Mouse (Mus musculus) midbrain, embryonic 15.5 days (tissue): ENCODE results near the gene Dot1l. TPM values are rescaled to one million over a fixed set of nuclear protein-coding genes. Genes with fewer than 3 reads are reported as not detected.
"Not testable (repeated sequence)": the region's sequence is repeated elsewhere in the genome, so short reads cannot be mapped to it uniquely, and the experiment has no call there.

Experiments
- ATAC-seq: fragments of 200-750 bp; cut with Nextera tagmentation; replicated peaks from 2 replicates; pipeline ENCODE4 v1.8.0; 2017; ENCODE audit warnings: moderate TSS enrichment
- H3K27ac ChIP-seq: fragments of 300-500 bp; sonication (generic); 2 replicates; pipeline ENCODE4 v1.5.1; 2015; ENCODE audit warnings: mild to moderate bottlenecking, inconsistent platforms
- H3K27me3 ChIP-seq: fragments of 300-500 bp; sonication (generic); replicated peaks from 2 replicates; pipeline ENCODE4 v1.6.1; 2015; ENCODE audit warnings: inconsistent platforms
- H3K36me3 ChIP-seq: fragments of 300-500 bp; sonication (generic); replicated peaks from 2 replicates; pipeline ENCODE4 v1.6.1; 2015; ENCODE audit warnings: inconsistent platforms
- H3K4me1 ChIP-seq: fragments of 300-500 bp; sonication (generic); 2 replicates; pipeline ENCODE4 v1.6.1; 2015; ENCODE audit warnings: inconsistent platforms
- H3K4me2 ChIP-seq: fragments of 300-500 bp; sonication (generic); 2 replicates; pipeline ENCODE4 v1.6.1; 2015; ENCODE audit warnings: inconsistent platforms, mild to moderate bottlenecking, moderate library complexity
- H3K4me3 ChIP-seq: fragments of 300-500 bp; sonication (generic); 2 replicates; pipeline ENCODE4 v1.5.1; 2015; ENCODE audit warnings: mild to moderate bottlenecking, inconsistent platforms
- H3K9ac ChIP-seq: fragments of 300-500 bp; sonication (generic); 2 replicates; pipeline ENCODE4 v1.6.1; 2015; ENCODE audit warnings: mild to moderate bottlenecking, inconsistent platforms
- H3K9me3 ChIP-seq: fragments of 300-500 bp; sonication (generic); 2 replicates; pipeline ENCODE4 v1.6.1; 2016; ENCODE audit warnings: inconsistent platforms
- WGBS: fragments of 180-500 bp; shearing (Covaris S2); methylation state at CpG from one replicate; pipeline ENCODE4 v1.1.7; 2015; ENCODE audit warnings: mixed read lengths; 5-methylcytosine and 5-hydroxymethylcytosine counted together
- polyA plus RNA-seq: library from polyadenylated mRNA; unstranded; fragments of >200 nt; fragmentation: Nextera tagmentation; extraction: Ambion mirVana; gene quantifications from 2 replicates; pipeline ENCODE4 v1.2.1, GENCODE M21; 2015

Dot1l gene
- polyA plus RNA-seq, 1 experiment from 2014 or later, result 25.9 TPM

- Histone ChIP-seq H3K9ac (no peak overlapping the region), H3K36me3 (no peaks in the 10 kb centered on the region), H3K27me3 (no peaks in the 10 kb centered on the region), H3K4me2 (no peak overlapping the region), H3K4me3 (no peak overlapping the region), H3K9me3 (no peaks in the 10 kb centered on the region), H3K27ac (no peak overlapping the region), H3K4me1 (no peaks in the 10 kb centered on the region)
- ATAC-seq, result no peak
- WGBS, result 47% methylated on average over 3 of the region's 3 CpGs
These were observed 64.4 kb downstream of the Dot1l start for GRCm38 (mm10) chr10:80819406-80819805.

GRCm38 (mm10) chr10:80821991-80822390, 67.0 kb downstream of the Dot1l start:
- no peak for ATAC-seq
- 38% methylated on average over 2 of the region's 2 CpGs for WGBS

GRCm38 (mm10) chr10:80822528-80822927, 67.5 kb downstream of the Dot1l start:
- 90% methylated on average over 5 of the region's 5 CpGs for WGBS
- H3K36me3 ChIP-seq, result no peaks in the 10 kb centered on the region
- no peaks in the 10 kb centered on the region for H3K9me3 ChIP-seq
- H3K4me2 ChIP-seq, result no peak overlapping the region
- ATAC-seq, result no peak
- no peaks in the 10 kb centered on the region for H3K27me3 ChIP-seq
- no peak overlapping the region for H3K27ac ChIP-seq
- H3K4me1 ChIP-seq, result peaks cover 2% of the 10 kb centered on the region; the same call in 1 of the 2 replicates
- H3K4me3 ChIP-seq, result no peak overlapping the region
- H3K9ac ChIP-seq, result no peak overlapping the region

More at GRCm38 (mm10) chr10:80821991-80822390, 67.0 kb downstream of the Dot1l start:
- H3K4me1 ChIP-seq, result no peaks in the 10 kb centered on the region
- H3K27ac ChIP-seq, result no peak overlapping the region
- no peak overlapping the region for H3K4me3 ChIP-seq
- no peaks in the 10 kb centered on the region for H3K36me3 ChIP-seq
- no peak overlapping the region for H3K4me2 ChIP-seq
- H3K27me3 ChIP-seq, result no peaks in the 10 kb centered on the region
- H3K9me3 ChIP-seq, result no peaks in the 10 kb centered on the region
- no peak overlapping the region for H3K9ac ChIP-seq

GRCm38 (mm10) chr10:80823316-80823715, 68.3 kb downstream of the Dot1l start:
- WGBS, result 87% methylated on average over 1 of the region's 1 CpGs
- Histone ChIP-seq H3K4me3 (no peak overlapping the region), H3K9me3 (no peaks in the 10 kb centered on the region), H3K9ac (no peak overlapping the region), H3K4me2 (no peak overlapping the region), H3K27me3 (no peaks in the 10 kb centered on the region), H3K36me3 (no peaks in the 10 kb centered on the region), H3K4me1 (peaks cover 10% of the 10 kb centered on the region), H3K27ac (no peak overlapping the region)
- no peak for ATAC-seq

GRCm38 (mm10) chr10:80823847-80824643, 69.0 kb downstream of the Dot1l start:
- Histone ChIP-seq H3K4me2 (no peak overlapping the region), H3K9ac (no peak overlapping the region), H3K27ac (no peak overlapping the region), H3K4me1 (peaks cover 13% of the 10 kb centered on the region), H3K27me3 (no peaks in the 10 kb centered on the region), H3K36me3 (no peaks in the 10 kb centered on the region), H3K4me3 (no peak overlapping the region), H3K9me3 (no peaks in the 10 kb centered on the region)
- ATAC-seq, result no peak
- WGBS, result 72% methylated on average over 8 of the region's 8 CpGs

- Histone ChIP-seq H3K4me3 (no peak overlapping the region), H3K36me3 (peaks cover 8% of the 10 kb centered on the region; the same call in 1 of the 2 replicates), H3K27ac (no peak overlapping the region), H3K9ac (no peak overlapping the region), H3K4me1 (peaks cover 21% of the 10 kb centered on the region), H3K27me3 (no peaks in the 10 kb centered on the region), H3K4me2 (no peak overlapping the region), H3K9me3 (no peaks in the 10 kb centered on the region)
- 76% methylated on average over 2 of the region's 2 CpGs for WGBS
- ATAC-seq, result no peak
These were observed 69.8 kb downstream of the Dot1l start for GRCm38 (mm10) chr10:80824827-80825226.

GRCm38 (mm10) chr10:80826151-80827062, 71.4 kb downstream of the Dot1l start, which contains the start of gene Oaz1:
Gene Oaz1 (plus strand): TSS chr10:80826656.
- Histone ChIP-seq H3K9ac (peak within 1 kb of the TSS; percentile 88), H3K4me3 (peak within 1 kb of the TSS; percentile 94), H3K4me1 (peaks cover 25% of the 10 kb centered on the region), H3K36me3 (peaks cover 17% of the 10 kb centered on the region; the same call in 1 of the 2 replicates), H3K27me3 (no peaks in the 10 kb centered on the region), H3K4me2 (peak within 1 kb of the TSS; percentile 71), H3K27ac (peak within 1 kb of the TSS; percentile 92), H3K9me3 (no peaks in the 10 kb centered on the region)
- WGBS, result under 1% methylated on average over 79 of the region's 82 CpGs
- ATAC-seq, result peak; percentile 97

- Histone ChIP-seq H3K9me3 (no peaks in the 10 kb centered on the region), H3K9ac (peak overlapping the region; percentile 88), H3K27ac (peak overlapping the region; percentile 92), H3K36me3 (peaks cover 17% of the 10 kb centered on the region; the same call in 1 of the 2 replicates), H3K4me3 (peak overlapping the region; percentile 94), H3K4me1 (peaks cover 25% of the 10 kb centered on the region), H3K4me2 (peak overlapping the region; percentile 71), H3K27me3 (no peaks in the 10 kb centered on the region)
- 7% methylated on average over 29 of the region's 29 CpGs for WGBS
- no peak for ATAC-seq
These were observed 72.3 kb downstream of the Dot1l start for GRCm38 (mm10) chr10:80827063-80827869.

GRCm38 (mm10) chr10:80827870-80828420, 72.9 kb downstream of the Dot1l start:
- Histone ChIP-seq H3K27me3 (no peaks in the 10 kb centered on the region), H3K4me1 (peaks cover 25% of the 10 kb centered on the region), H3K9ac (peak overlapping the region; percentile 88), H3K4me2 (peak overlapping the region; percentile 71), H3K36me3 (peaks cover 17% of the 10 kb centered on the region; the same call in 1 of the 2 replicates), H3K4me3 (peak overlapping the region; percentile 94), H3K9me3 (no peaks in the 10 kb centered on the region), H3K27ac (no peak overlapping the region)
- 83% methylated on average over 10 of the region's 10 CpGs for WGBS
- ATAC-seq, result no peak

- not testable (repeated sequence) for H3K9ac ChIP-seq, H3K9me3 ChIP-seq, H3K27me3 ChIP-seq, H3K27ac ChIP-seq, ATAC-seq
- H3K4me3 ChIP-seq, result peak overlapping the region; percentile 94; the same call in 1 of the 2 replicates
- H3K4me2 ChIP-seq, result peak overlapping the region; percentile 71
- peaks cover 17% of the 10 kb centered on the region; the same call in 1 of the 2 replicates for H3K36me3 ChIP-seq
- 91% methylated on average over 9 of the region's 9 CpGs for WGBS
- peaks cover 25% of the 10 kb centered on the region for H3K4me1 ChIP-seq
These were observed 73.6 kb downstream of the Dot1l start for GRCm38 (mm10) chr10:80828587-80828986.
